Mouse (Mus musculus) intestine, embryonic 14.5 days (tissue): ENCODE measurements around the gene Tmem69. TPM values are rescaled to one million over a fixed set of nuclear protein-coding genes. Genes with fewer than 3 reads are reported as not detected.

Source experiments
- polyA plus RNA-seq: library from polyadenylated mRNA; unstranded; fragments of >200 nt; fragmentation: Nextera tagmentation; extraction: Ambion mirVana; gene quantifications from 2 replicates; pipeline ENCODE4 v1.2.1, GENCODE M21; 2014

The Tmem69 gene
- polyA plus RNA-seq, 1 experiment from 2014 or later = 25.5 TPM

Other genes starting within 250 kb of the Tmem69 start
- 20.3 and 22.8 TPM in 2 replicates for gene Mast2, start 91.8 kb downstream of the Tmem69 start, polyA plus RNA-seq
- 4.1 and 4.8 TPM in 2 replicates for gene Ipp, start 48.4 kb downstream of the Tmem69 start, polyA plus RNA-seq
- gene Gpbp1l1, start 1.7 kb upstream of the Tmem69 start, polyA plus RNA-seq = 43.4 and 46.9 TPM in 2 replicates
- 3.8 and 4.1 TPM in 2 replicates for gene Ccdc17, start 40.7 kb upstream of the Tmem69 start, polyA plus RNA-seq
- 146 and 154 TPM in 2 replicates for gene Nasp, start 72.0 kb upstream of the Tmem69 start, polyA plus RNA-seq
- gene Akr1a1, start 95.7 kb upstream of the Tmem69 start, polyA plus RNA-seq = 764 and 800 TPM in 2 replicates
- 1,268 and 1,288 TPM in 2 replicates for gene Prdx1, start 129.6 kb upstream of the Tmem69 start, polyA plus RNA-seq
- 12.9 and 17.6 TPM in 2 replicates for gene Mmachc, start 152.5 kb upstream of the Tmem69 start, polyA plus RNA-seq
- gene Ccdc163, start 152.6 kb upstream of the Tmem69 start, polyA plus RNA-seq = 35.9 and 42.5 TPM in 2 replicates
- gene Tesk2, start 165.0 kb upstream of the Tmem69 start, polyA plus RNA-seq = 8.3 TPM in 2 replicates